Mouse (Mus musculus) cerebellum, adult 2 months (tissue): ENCODE measurements around the gene Gm10428.

ENCODE experiments used
- CTCF ChIP-seq: fragments of 200-500 bp; IDR thresholded peaks from 2 replicates; pipeline ENCODE4 v1.5.1; 2011; ENCODE audit warnings: low read depth, mild to moderate bottlenecking, control low read depth, low read length, moderate library complexity, borderline replicate concordance; ENCODE audit not compliant: insufficient read depth
- POLR2A ChIP-seq: fragments of 200-500 bp; IDR thresholded peaks from 2 replicates; pipeline ENCODE4 v1.6.1; 2011; ENCODE audit warnings: low read length, control low read depth, borderline replicate concordance; ENCODE audit not compliant: insufficient read depth

- TF ChIP-seq CTCF: no peak
- no peak for TF ChIP-seq POLR2A
These were observed at the start of gene Gm10428 for GRCm38 (mm10) chr11:62752780-62753179.
